Mouse (Mus musculus) intestine, embryonic 14.5 days (tissue): ENCODE data around the gene Olfr522. TPM values are rescaled to one million over a fixed set of nuclear protein-coding genes. Genes with fewer than 3 reads are reported as not detected.

Experiments
- ATAC-seq: fragments of 200-750 bp; cut with Nextera tagmentation; replicated peaks from 2 replicates; pipeline ENCODE4 v1.8.0; 2017; ENCODE audit warnings: low read depth, moderate number of reproducible peaks, moderate TSS enrichment, moderate library complexity; ENCODE audit not compliant: low FRiP score, low TSS enrichment
- DNase-seq: peaks from one replicate; pipeline ENCODE4 v3.0.0-alpha.2; 2018; ENCODE audit warnings: low spot score
- H3K27ac ChIP-seq: fragments of 300-500 bp; sonication (generic); 2 replicates; pipeline ENCODE4 v1.5.1; 2014; ENCODE audit warnings: low read depth, mild to moderate bottlenecking, control low read depth
- H3K27me3 ChIP-seq: fragments of 300-500 bp; sonication (generic); replicated peaks from 2 replicates; pipeline ENCODE4 v1.6.1; 2014; ENCODE audit warnings: low read length, control low read depth; ENCODE audit not compliant: control insufficient read depth, insufficient read depth
- H3K36me3 ChIP-seq: fragments of 300-500 bp; sonication (generic); 2 replicates; pipeline ENCODE4 v1.6.1; 2014; ENCODE audit warnings: low read length, control low read depth; ENCODE audit not compliant: control insufficient read depth, insufficient read depth
- H3K4me1 ChIP-seq: fragments of 300-500 bp; sonication (generic); replicated peaks from 2 replicates; pipeline ENCODE4 v1.6.1; 2014; ENCODE audit warnings: low read length, control low read depth, mixed read lengths; ENCODE audit not compliant: control insufficient read depth, insufficient read depth
- H3K4me2 ChIP-seq: fragments of 300-500 bp; sonication (generic); 2 replicates; pipeline ENCODE4 v1.6.1; 2014; ENCODE audit warnings: low read length
- H3K4me3 ChIP-seq: fragments of 300-500 bp; sonication (generic); 2 replicates; pipeline ENCODE4 v1.5.1; 2014; ENCODE audit warnings: low read depth, low read length, control low read depth, mixed read lengths
- H3K9ac ChIP-seq: fragments of 300-500 bp; sonication (generic); 2 replicates; pipeline ENCODE4 v1.6.1; 2014; ENCODE audit warnings: mild to moderate bottlenecking, low read length
- H3K9me3 ChIP-seq: fragments of 300-500 bp; sonication (generic); 2 replicates; pipeline ENCODE4 v1.6.1; 2016; ENCODE audit warnings: low read length, control low read depth; ENCODE audit not compliant: control insufficient read depth
- WGBS: fragments of 180-500 bp; shearing (Covaris S2); extraction: QIAGEN DNeasy Blood & Tissue Kit; methylation state at CpG from one replicate; pipeline ENCODE4 v1.1.7; 2014; 5-methylcytosine and 5-hydroxymethylcytosine counted together
- polyA plus RNA-seq: library from polyadenylated mRNA; unstranded; fragments of >200 nt; fragmentation: Nextera tagmentation; extraction: Ambion mirVana; gene quantifications from 2 replicates; pipeline ENCODE4 v1.2.1, GENCODE M21; 2014

Gene Olfr522
- polyA plus RNA-seq, 1 experiment from 2014 or later: not detected

GRCm38 (mm10) chr7:140126934-140127333, 37.6 kb downstream of the Olfr522 start:
- H3K27ac ChIP-seq: no peak overlapping the region
- H3K27me3 ChIP-seq: no peaks in the 10 kb centered on the region
- no peak overlapping the region for H3K4me3 ChIP-seq
- 83% methylated on average over 3 of the region's 3 CpGs for WGBS
- H3K9me3 ChIP-seq: no peaks in the 10 kb centered on the region
- no peak overlapping the region for H3K9ac ChIP-seq
- H3K36me3 ChIP-seq: peaks cover 19% of the 10 kb centered on the region
- peaks cover 6% of the 10 kb centered on the region; the same call in 1 of the 2 replicates for H3K4me1 ChIP-seq
- ATAC-seq: no peak
- no peak for DNase-seq
- peak overlapping the region; percentile 25 for H3K4me2 ChIP-seq

- Histone ChIP-seq H3K4me2 (peak overlapping the region; percentile 74), H3K36me3 (peaks cover 19% of the 10 kb centered on the region), H3K27me3 (no peaks in the 10 kb centered on the region), H3K9me3 (no peaks in the 10 kb centered on the region), H3K4me1 (peaks cover 6% of the 10 kb centered on the region; the same call in 1 of the 2 replicates), H3K9ac (peak overlapping the region; percentile 77), H3K4me3 (peak overlapping the region; percentile 81), H3K27ac (peak overlapping the region; percentile 73)
- peak; percentile 38 for ATAC-seq
- DNase-seq: no peak
- WGBS: 3% methylated on average over 5 of the region's 5 CpGs
Observed at GRCm38 (mm10) chr7:140126022-140126350, 38.6 kb downstream of the Olfr522 start.

DNA sequence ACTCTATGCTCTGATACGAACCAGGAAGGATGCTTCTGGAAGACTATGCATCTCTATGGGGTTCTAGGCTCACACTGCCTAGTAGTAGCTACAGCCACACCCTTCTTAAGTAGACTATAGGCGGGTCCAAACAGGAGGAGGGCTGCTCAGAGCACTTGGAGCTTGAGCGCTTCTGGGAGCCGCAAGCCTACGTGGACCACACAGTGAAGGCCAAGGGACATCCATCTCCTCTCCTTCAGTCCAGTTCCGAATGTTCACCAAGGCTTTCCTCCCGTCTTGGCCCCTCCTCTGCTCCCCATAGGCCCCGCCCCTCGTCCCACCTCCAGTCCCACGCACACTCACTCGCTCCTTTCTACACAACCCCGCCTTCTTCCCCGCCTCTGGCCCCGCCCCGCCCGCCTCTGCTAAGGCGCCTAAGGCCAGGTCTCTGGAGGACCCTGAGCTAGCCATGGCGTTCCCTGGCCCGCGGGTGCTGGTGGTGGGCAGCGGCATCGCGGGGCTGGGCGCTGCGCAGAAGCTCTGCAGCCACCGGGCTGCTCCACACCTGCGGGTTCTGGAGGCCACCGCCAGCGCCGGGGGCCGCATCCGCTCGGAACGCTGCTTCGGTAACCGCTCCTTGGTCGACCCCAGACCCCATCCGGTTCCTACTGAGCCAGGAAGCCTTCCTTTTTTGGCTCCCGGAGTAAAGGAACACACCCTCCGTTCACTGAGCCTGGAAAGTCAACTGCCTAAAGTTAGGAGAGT, 39.1 kb downstream of the Olfr522 start:
- ATAC-seq (peak; percentile 96), DNase-seq (peak; percentile 96)
- Histone ChIP-seq H3K4me2 (peak overlapping the region; percentile 74), H3K9me3 (no peaks in the 10 kb centered on the region), H3K36me3 (peaks cover 14% of the 10 kb centered on the region), H3K27ac (peak overlapping the region; percentile 73), H3K4me3 (peak overlapping the region; percentile 81), H3K4me1 (peaks cover 6% of the 10 kb centered on the region; the same call in 1 of the 2 replicates), H3K9ac (peak overlapping the region; percentile 77), H3K27me3 (no peaks in the 10 kb centered on the region)
- under 1% methylated on average over 40 of the region's 40 CpGs for WGBS

DNA sequence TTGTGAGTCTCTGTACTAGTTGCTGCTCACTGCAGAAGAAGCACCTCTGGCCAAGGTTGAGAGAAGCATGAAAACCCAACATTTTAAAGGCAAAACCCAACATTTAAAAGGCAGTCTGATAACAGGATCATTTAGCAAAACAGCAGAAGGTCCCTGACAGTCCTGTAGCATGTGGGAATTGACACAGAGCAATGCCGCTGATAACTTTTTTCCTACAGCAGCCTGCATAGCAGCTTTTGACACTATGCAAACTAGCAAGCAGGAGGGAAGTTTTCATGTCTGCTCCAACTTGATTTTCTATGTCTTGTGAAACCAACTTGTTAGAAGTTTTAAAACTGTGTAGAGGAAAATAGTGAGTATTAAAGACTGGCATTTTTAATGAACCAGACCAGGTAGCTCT, 40.2 kb downstream of the Olfr522 start:
- H3K27ac ChIP-seq: no peak overlapping the region
- no peak for ATAC-seq
- WGBS: 92% methylated on average over 1 of the region's 1 CpGs
- H3K9me3 ChIP-seq: no peaks in the 10 kb centered on the region
- no peaks in the 10 kb centered on the region for H3K27me3 ChIP-seq
- peaks cover 5% of the 10 kb centered on the region for H3K36me3 ChIP-seq
- DNase-seq: no peak
- H3K4me1 ChIP-seq: peaks cover 6% of the 10 kb centered on the region; the same call in 1 of the 2 replicates
- no peak overlapping the region for H3K9ac ChIP-seq
- H3K4me3 ChIP-seq: no peak overlapping the region
- no peak overlapping the region for H3K4me2 ChIP-seq

GRCm38 (mm10) chr7:140122765-140123164, 41.8 kb downstream of the Olfr522 start:
- 33% methylated on average over 4 of the region's 4 CpGs for WGBS
- Histone ChIP-seq H3K27me3 (no peaks in the 10 kb centered on the region), H3K9ac (no peak overlapping the region), H3K9me3 (no peaks in the 10 kb centered on the region), H3K4me1 (peaks cover 6% of the 10 kb centered on the region; the same call in 1 of the 2 replicates), H3K4me3 (no peak overlapping the region), H3K4me2 (no peak overlapping the region), H3K27ac (no peak overlapping the region), H3K36me3 (no peaks in the 10 kb centered on the region)
- no peak for ATAC-seq
- peak; percentile 53 for DNase-seq

GRCm38 (mm10) chr7:140121338-140121910, 43.1 kb downstream of the Olfr522 start:
- Histone ChIP-seq H3K4me1 (peaks cover 4% of the 10 kb centered on the region; the same call in 1 of the 2 replicates), H3K36me3 (no peaks in the 10 kb centered on the region), H3K9ac (no peak overlapping the region), H3K4me3 (no peak overlapping the region), H3K9me3 (no peaks in the 10 kb centered on the region), H3K27me3 (no peaks in the 10 kb centered on the region), H3K4me2 (no peak overlapping the region), H3K27ac (no peak overlapping the region)
- ATAC-seq (no peak), DNase-seq (no peak)
- WGBS: 73% methylated on average over 13 of the region's 13 CpGs

DNA sequence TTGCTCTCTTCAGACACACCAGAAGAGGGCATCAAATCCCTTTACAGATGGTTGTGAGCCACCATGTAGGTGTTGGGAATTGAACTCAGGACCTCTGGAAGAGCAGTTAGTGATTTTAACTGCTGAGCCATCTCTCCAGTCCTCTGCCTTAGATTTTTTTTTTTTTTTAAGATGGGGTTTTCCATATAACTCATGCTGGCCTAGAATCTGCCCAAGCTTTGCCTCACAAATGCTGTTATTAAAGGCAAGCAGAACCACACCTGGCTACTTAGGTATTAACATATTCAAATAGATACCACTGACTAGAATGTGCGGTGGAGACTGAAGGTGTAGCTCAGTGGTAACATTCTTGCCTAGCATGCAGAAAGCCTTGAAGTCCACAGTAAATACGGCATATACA, 44.1 kb downstream of the Olfr522 start:
- Histone ChIP-seq H3K27ac (no peak overlapping the region), H3K9me3 (no peaks in the 10 kb centered on the region), H3K4me1 (peaks cover 4% of the 10 kb centered on the region; the same call in 1 of the 2 replicates), H3K4me2 (no peak overlapping the region), H3K27me3 (no peaks in the 10 kb centered on the region), H3K36me3 (no peaks in the 10 kb centered on the region), H3K4me3 (no peak overlapping the region), H3K9ac (no peak overlapping the region)
- 93% methylated on average over 2 of the region's 2 CpGs for WGBS
- ATAC-seq (no peak), DNase-seq (no peak)

- peak within 1 kb of the TSS; percentile 93 for H3K4me2 ChIP-seq
- peak within 1 kb of the TSS; percentile 71 for H3K27ac ChIP-seq
- H3K27me3 ChIP-seq: no peaks in the 10 kb centered on the region
- H3K4me1 ChIP-seq: peaks cover 4% of the 10 kb centered on the region; the same call in 1 of the 2 replicates
- ATAC-seq (peak; percentile 94), DNase-seq (peak; percentile 89)
- peaks cover 16% of the 10 kb centered on the region for H3K36me3 ChIP-seq
- peak within 1 kb of the TSS; percentile 77 for H3K4me3 ChIP-seq
- no peaks in the 10 kb centered on the region for H3K9me3 ChIP-seq
- 3% methylated on average over 28 of the region's 28 CpGs for WGBS
- peak within 1 kb of the TSS; percentile 65 for H3K9ac ChIP-seq
Observed at GRCm38 (mm10) chr7:140116329-140117054, 48.1 kb downstream of the Olfr522 start, which contains the start of gene Echs1. Echs1 (minus strand) TSS chr7:140116476.
